In the genomic region with DNA sequence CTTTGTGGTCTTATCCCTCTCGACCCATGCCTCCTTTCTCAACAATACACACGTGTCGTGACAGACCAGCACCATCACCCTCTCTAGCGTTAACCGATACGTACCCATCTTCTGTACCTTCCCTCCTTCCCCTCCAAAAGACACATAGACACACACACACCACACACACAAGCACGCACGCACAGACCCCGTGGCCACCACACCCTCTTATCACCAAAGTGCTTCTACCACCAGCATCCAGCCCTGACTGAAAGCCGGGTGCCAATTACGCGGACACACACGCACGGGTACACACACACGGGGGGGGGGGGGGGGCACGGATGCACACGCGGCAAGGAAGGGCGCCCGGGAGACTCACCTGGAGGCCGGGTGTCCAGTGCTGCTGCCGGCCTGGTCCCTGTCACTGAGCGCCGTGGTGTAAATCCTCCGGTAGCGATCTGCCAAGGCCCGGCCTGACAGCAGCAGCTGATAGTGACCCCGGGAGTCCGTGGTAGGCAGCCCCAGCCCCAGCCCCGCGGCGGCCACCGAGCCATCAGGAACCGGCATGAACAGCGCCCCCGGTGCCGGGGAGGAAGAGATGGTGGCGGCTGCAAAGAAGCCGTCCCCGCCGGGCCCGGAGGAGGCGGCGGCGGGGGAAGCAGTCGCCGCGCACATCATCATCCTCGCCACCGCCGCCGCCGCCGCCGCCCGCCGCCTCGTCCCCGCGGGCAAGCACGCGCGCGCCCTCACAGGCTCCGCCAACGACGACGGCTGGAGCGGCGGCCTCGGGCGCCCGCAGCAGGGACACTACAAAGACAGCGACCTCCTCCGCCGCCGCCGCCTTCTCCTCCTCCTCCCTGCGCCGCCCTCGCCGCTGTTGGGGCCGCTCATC, we compare ENCODE assay signal across 8 mouse cellular contexts. TPM values are rescaled to one million over a fixed set of nuclear protein-coding genes. Genes with fewer than 3 reads are reported as not detected.
A peak's percentile ranks its signal among the peaks of the same experiment; 100 is the strongest.
DNase-seq lines count a peak whose midpoint lies in the region; ATAC-seq and TF ChIP-seq lines count a peak whose summit lies in the region.

No protein-coding gene starts in this region.

- DNase-seq in 3T3-L1 (ENCODE audit: low read depth, low spot score) (peak; percentile 45), MN1 (ENCODE audit: low spot score) (peak; percentile 47)
- DNase-seq in cerebellum, postnatal 4 days (ENCODE audit: low spot score in 2 of 2): peak; percentile 41 to 66
- peak; percentile 37 to 59 for DNase-seq in gastrocnemius, postnatal 36 days
- DNase-seq in liver, embryonic 11.5 days (ENCODE audit: low spot score): peak; percentile 59
- DNase-seq in testis, postnatal 14 days (ENCODE audit: low spot score): peak; percentile 69

- no peaks in the 10 kb centered on the region for H3K36me3 ChIP-seq in kidney, embryonic 15.5 days
- no peaks in the 10 kb centered on the region for H3K36me3 ChIP-seq in liver, embryonic 11.5 days (ENCODE audit: control insufficient read depth, insufficient read depth, low read length)
- no peaks in the 10 kb centered on the region for H3K36me3 ChIP-seq in myocyte (ENCODE audit: control insufficient read depth, insufficient read depth)

- peak overlapping the region; percentile 79 for H3K4me2 ChIP-seq in kidney, embryonic 15.5 days
- H3K4me2 ChIP-seq in liver, embryonic 11.5 days: peak overlapping the region; percentile 92
- peak overlapping the region; percentile 74 for H3K4me2 ChIP-seq in myocyte (ENCODE audit: low read depth)

- peak overlapping the region; percentile 77 for H3K9ac ChIP-seq in kidney, embryonic 15.5 days
- peak overlapping the region; percentile 83 for H3K9ac ChIP-seq in liver, embryonic 11.5 days (ENCODE audit: low read depth, low read length)

- H3K4me3 ChIP-seq in kidney, embryonic 15.5 days (replicated peaks): peak overlapping the region; percentile 84
- H3K4me3 ChIP-seq in liver, embryonic 11.5 days (ENCODE audit: low read depth, low read length): peak overlapping the region; percentile 75
- H3K4me3 ChIP-seq in myocyte: peak overlapping the region; percentile 54

- H3K27me3 ChIP-seq in kidney, embryonic 15.5 days: no peaks in the 10 kb centered on the region
- no peaks in the 10 kb centered on the region for H3K27me3 ChIP-seq in liver, embryonic 11.5 days (replicated peaks; ENCODE audit: control insufficient read depth, insufficient read depth, low read length)
- no peaks in the 10 kb centered on the region for H3K27me3 ChIP-seq in myocyte (ENCODE audit: control insufficient read depth, insufficient read depth, insufficient read length)

- H3K4me1 ChIP-seq in kidney, embryonic 15.5 days: peaks cover 18% of the 10 kb centered on the region
- peaks cover 32% of the 10 kb centered on the region for H3K4me1 ChIP-seq in liver, embryonic 11.5 days (replicated peaks; ENCODE audit: control insufficient read depth, insufficient read depth, low read length)

- peaks cover 50% of the 10 kb centered on the region for H3K79me2 ChIP-seq in myocyte (ENCODE audit: control insufficient read depth, insufficient read depth)

- H3K9me3 ChIP-seq in kidney, embryonic 15.5 days (replicated peaks): no peaks in the 10 kb centered on the region
- no peaks in the 10 kb centered on the region for H3K9me3 ChIP-seq in liver, embryonic 11.5 days (ENCODE audit: control insufficient read depth, low read length)

- peak overlapping the region; percentile 89 for H3K27ac ChIP-seq in kidney, embryonic 15.5 days
- peak overlapping the region; percentile 89 for H3K27ac ChIP-seq in liver, embryonic 11.5 days (ENCODE audit: low read depth, low read length)

- WGBS in kidney, embryonic 15.5 days: under 1% methylated on average over 68 of the region's 83 CpGs
- WGBS in liver, embryonic 11.5 days: under 1% methylated on average over 64 of the region's 83 CpGs

- peak overlapping the region; percentile 54 for H3ac ChIP-seq in myocyte (ENCODE audit: control insufficient read depth, insufficient read length)

- intact Hi-C loops in gastrocnemius, postnatal 36 days (cut with DNase I): loop anchor here (2.0 to 10.0 kb wide), 3 partner anchors 51 to 125 kb away; no protein-coding TSS in a partner anchor

- no peak for TF ChIP-seq POLR2A in myocyte (IDR thresholded peaks at IDR 0.05; ENCODE audit: insufficient read length, low read depth)

- peak; percentile 57 for ATAC-seq in kidney, embryonic 15.5 days (replicated peaks; ENCODE audit: low FRiP score)
- ATAC-seq in liver, embryonic 11.5 days (replicated peaks; ENCODE audit: low FRiP score): peak; percentile 40

TF ChIP-seq in myocyte, 11 proteins besides CTCF, POLR2A, EP300 and RAD21:
- TF ChIP-seq MAX (IDR thresholded peaks at IDR 0.05; ENCODE audit: low read depth) (no peak), TCF12 (IDR thresholded peaks at IDR 0.05; ENCODE audit: insufficient read depth, poor library complexity, severe bottlenecking) (no peak), SRF (IDR thresholded peaks at IDR 0.05; ENCODE audit: control insufficient read depth, insufficient read length, low read depth) (no peak), TCF3 (IDR thresholded peaks at IDR 0.05; ENCODE audit: insufficient read length, low read depth) (no peak), POLR2AphosphoS2 (IDR thresholded peaks at IDR 0.05; ENCODE audit: insufficient read length, low read depth) (no peak), MYOG (IDR thresholded peaks at IDR 0.05; ENCODE audit: control insufficient read depth in 1 of 3, insufficient read depth in 1 of 3, insufficient read length in 2 of 3, low read depth in 2 of 3) (no peak), REST (IDR thresholded peaks at IDR 0.05; ENCODE audit: insufficient read depth, insufficient read length) (no peak), E2F4 (IDR thresholded peaks at IDR 0.05; ENCODE audit: insufficient read depth) (no peak), USF1 (IDR thresholded peaks at IDR 0.05; ENCODE audit: low read depth) (no peak), MYOD1 (IDR thresholded peaks at IDR 0.05; ENCODE audit: control insufficient read depth in 1 of 3, insufficient read length in 2 of 3, low read depth in 2 of 3) (no peak), CEBPB (IDR thresholded peaks at IDR 0.05; ENCODE audit: insufficient read depth, poor library complexity, severe bottlenecking) (no peak)

RNA-seq across cellular contexts. Expression of gene Mycbp2, which starts 0.5 kb away (rescaled TPM):
- total RNA-seq in gastrocnemius, postnatal 36 days (2021): 10 to 100 TPM; 22.5 to 26.0 TPM
- 17.6 and 19.0 TPM in 2 replicates for polyA plus RNA-seq in kidney, embryonic 15.5 days (2015; fragmentation: Nextera tagmentation; extraction: Ambion mirVana)
- 16.6 and 17.7 TPM in 2 replicates for polyA plus RNA-seq in liver, embryonic 11.5 days (2014; fragmentation: Nextera tagmentation; extraction: Ambion mirVana)
- polyA plus RNA-seq in myocyte (2012; fragmentation: generic; extraction: Trizol): 7.7 TPM

Comparison
In these comparisons a context has a peak if more than half of its experiments do, and no peak if none do; other contexts are left out.
1. Peak in every context shown above with its lines: DNase-seq, ATAC-seq, H3K4me3 ChIP-seq and H3K27ac ChIP-seq.